Mouse (Mus musculus): ENCODE measurements at regions not wholly inside any gene's neighbourhood (a gene's known extent, or its start where the extent isn't known, plus 50 kb on each side); places are given as distances from the start of the nearest gene placed in this dataset.

DNA sequence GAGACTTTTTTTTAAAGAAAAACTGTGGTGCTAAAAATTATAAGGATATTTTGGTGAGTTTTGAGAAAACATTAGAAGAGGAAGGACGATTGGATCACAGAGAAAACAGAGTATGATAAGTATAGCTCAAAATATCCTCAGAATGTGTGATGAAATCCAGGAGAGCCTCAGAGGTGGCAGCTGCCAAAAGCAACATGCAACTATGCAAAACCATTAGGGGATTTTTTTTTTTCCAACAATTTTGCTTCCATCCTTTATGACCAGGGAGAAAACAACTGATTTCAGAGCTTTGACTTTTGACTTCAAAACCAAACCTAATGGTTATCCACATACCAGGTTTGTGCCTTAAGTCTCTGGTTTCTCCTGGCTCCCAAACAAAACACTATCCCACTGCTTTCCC, 267.4 kb upstream of the Erbb4 start:
- no peak for DNase-seq

DNA sequence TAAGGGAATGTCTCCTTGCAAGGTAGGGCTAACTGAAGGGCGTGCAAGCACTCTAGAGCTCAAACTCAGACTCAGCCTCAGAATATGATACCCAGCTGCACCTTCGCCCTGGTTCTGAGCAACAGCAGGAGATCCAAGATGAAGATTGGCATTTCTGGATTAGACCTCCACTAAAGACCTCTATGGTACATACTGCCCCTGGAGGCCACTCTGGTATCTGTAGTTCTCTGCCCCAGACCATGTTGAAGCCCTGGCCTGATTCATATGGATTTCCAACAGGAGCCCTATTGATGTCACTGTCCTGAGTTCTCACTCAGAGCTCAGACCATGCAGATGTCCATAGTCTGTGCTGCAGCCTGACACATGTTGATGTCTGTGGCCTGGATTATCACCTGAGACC, 262.2 kb upstream of the Erbb4 start:
- no peak for DNase-seq

DNA sequence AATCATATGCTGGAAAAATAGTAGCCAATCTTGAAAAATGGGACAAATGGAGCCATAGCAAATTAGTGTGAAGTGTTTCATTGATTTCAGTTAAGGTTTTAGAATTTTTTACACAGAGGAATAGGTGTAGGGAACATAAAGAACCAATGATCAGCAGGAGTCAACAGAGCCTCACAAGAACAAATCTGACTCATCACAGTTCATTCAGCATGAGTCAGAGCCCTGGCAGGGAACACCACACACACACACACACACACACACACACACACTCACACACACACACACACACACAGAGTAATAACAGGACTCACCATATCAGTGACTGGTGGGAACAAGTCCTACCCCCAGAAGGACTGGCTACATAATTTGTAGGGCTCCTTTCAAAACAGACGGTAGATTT, 259.7 kb upstream of the Erbb4 start:
- no peak for DNase-seq

DNA sequence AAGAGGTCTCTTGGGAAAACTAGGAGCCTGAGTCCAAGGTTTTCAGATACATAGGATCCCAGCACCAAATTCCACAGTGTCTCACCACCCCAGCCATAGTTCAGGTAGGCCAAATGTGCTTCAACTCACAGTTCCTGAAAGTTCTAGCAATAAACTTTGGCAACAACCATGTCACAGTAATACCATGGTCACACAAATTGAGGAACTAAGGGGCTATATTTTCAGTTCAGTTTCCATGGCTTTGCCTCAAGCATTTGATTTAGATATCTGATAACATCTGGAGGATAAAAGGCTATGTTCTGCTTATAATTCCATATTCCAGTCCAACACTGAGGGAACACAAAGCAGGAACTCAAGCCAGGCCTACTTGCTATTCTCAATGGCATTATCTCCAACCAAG, 256.2 kb upstream of the Erbb4 start:
- DNase-seq, result no peak

DNA sequence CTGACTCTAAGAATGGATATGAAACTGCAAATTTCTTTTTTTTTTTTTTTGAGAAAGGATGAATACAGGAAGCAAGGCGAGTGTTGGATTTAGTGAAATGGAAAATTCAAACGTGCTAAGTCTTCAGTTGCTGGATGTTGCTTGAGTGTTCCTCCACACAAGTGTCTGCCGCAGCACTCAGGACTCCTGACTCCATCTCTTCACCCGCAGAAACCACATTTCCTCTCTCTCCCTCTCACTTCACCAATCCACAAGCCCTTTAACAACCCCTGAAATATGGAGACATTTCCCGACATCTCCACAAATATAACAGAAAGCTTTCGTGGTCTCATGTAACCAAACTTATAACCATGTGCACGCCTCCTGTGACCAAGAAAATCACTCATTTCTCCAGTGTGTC, 249.7 kb upstream of the Erbb4 start:
- no peak for DNase-seq

DNA sequence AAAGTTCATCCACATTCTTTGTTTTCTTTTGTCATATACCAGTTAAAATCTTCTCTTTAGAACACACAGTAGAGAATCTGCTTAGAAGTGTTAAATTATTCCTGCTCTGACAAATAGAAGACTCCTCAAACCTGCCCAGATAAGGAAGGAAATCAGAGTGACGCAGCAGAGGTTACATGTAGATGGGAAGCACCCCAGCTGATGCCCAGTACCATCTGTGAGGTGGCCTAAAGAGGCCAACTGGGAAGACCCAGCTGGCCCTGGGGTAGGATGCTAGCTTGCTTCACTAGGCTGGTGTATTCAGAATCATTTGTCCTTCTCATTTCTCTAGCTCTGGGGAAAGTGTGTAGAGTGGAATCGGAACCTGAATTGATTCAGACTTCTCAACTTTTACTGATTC, 242.6 kb upstream of the Erbb4 start:
- no peak for DNase-seq

DNA sequence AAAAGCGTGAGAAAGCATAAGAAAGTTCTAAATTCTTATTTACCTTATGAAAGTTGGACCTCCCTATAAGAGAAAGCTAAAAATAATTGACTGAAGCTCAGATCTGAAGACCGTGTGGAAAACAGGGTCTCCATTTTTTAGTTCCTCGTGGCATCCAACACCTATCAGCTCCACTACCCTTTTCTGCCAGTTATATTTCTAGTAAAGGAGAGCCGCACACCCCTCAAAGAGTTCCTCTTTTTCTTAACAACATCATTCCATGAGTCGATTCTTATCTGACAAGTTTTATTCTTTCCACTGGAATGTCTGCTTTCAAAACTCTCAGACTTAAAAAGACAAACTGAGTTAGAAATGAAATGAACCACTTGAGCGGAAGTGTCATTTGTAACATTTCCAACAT, 242.0 kb upstream of the Erbb4 start:
- no peak for DNase-seq

DNA sequence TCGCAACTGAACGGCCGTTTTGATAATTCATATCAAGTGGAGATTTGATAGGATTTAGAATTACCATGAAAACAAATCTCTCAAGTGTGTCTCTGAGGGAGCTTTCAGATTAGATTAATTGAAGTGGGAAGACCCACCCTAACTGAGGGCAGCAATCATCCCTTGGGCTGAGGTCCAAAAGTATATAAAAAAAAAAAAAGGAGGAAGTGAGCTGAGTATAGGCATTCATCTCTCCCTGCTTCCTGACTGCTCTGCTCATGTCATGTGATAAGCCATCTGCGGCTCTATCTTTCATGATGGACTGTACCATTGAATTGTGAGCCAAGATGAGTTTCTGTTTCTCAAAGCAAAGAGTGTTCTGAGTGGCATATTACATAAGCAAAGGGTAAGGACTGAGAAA, 234.2 kb upstream of the Erbb4 start:
- no peak for DNase-seq

DNA sequence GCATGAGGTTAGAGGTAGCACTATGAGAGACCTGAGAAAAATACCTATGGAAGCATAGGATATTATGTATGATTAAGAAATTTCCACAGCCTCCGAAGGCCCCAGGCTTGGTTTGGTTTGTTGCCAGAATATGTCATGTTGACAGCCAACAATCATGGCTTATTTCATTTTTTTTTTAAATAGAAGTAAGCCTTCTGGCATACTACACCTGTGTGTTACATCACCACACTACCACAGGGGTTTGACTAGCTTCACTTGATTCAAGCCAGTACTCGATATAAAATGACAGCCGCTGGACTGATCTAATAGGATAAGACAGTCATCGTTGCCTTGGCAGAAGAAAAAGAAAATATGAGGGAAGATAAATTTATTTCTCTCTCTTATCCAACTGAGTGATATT, 232.6 kb upstream of the Erbb4 start:
- no peak for DNase-seq

DNA sequence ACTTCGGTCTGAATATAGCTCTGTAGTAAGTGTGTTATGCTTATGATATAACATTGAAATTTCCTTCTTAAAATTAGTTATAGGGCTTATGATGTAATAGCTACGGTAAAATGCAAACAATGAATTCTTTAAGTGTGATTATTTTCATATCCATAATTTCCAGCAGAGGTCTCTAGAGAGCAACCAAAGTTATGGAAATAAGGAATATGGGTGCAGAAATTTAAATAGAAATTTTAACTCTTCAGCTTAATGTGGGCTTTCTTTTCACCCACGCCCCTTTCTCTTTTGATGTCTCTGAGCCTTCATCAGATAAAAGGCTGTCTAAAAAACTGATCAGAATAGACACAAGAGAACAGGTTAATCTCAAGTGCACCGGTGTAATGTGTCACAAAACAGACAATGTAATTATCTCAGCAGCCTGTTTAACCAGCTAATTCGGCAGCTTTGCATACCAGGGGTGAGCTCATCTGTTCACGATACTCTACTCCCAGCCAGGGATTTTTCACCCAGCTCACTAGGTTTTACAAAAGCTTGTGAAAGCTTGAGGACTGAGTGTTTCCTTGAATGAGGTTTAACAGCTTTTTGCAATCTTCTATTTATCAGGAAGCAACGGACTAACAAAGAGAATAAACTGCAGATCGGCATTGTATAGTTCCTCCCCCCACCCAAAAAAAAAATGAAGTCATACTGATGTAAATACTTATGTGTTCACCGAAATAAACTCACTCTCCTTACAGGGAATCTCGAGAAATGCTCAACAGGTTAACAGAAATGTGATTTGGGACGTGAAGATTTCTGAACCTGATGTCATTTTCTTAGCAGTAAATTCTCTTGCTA, 223.8 kb upstream of the Erbb4 start:
- DNase-seq, result no peak

DNA sequence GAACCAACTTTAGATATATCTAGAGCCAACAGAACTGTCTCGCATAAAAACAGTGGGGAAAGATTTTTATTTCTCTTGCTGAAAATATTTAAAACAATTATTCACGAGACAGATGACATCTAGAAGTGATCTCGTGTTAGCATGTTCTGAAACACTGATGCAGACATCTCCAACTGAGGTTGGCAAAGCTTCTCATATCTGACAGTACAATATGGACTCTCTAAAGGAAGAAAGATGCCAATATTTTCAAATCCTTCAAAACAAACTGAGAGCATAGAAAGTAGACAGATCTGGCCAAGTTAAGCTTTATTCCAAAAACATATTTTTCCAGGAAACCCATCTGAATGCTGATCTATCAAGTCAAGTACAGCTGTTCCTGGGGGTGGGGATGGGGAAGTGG, 221.5 kb upstream of the Erbb4 start:
- no peak for DNase-seq

DNA sequence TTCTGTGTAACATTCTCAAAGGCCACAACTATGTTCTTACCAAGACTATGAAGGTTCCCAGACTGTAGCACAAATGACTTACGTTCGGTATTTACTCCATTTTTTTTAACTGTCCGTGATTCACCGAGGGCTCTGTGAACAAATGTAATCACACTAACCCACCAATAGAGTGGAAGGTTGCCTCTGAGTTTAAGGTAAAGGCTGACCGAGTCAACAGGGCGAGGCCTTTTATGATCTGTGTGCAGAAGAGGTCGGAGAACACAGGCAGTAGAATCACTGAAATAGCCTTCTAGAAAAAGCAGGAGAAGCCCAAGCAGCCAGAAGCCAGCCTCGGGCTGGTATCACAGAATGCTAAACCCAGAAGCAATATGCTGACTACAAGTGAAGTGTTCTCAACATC, 218.9 kb upstream of the Erbb4 start:
- no peak for DNase-seq

DNA sequence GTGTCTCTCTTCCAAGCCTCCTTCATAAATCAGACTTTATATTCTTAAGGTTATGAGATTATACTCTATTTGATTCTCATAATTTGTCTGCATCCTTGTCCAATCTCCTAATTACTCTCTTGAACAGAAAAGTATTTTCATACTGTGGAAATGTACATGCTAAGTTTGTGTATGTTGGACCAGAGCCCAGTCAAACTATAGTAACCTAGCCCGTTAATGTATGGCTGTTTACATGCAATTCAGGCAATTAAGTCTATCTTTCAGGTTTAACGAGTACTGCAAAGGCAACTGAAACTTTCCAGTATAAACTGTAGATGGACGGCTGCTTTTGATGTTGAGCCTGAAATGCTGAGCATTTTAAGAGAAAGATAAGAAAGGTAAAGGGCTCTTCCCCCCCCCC, 211.7 kb upstream of the Erbb4 start:
- DNase-seq, result no peak

DNA sequence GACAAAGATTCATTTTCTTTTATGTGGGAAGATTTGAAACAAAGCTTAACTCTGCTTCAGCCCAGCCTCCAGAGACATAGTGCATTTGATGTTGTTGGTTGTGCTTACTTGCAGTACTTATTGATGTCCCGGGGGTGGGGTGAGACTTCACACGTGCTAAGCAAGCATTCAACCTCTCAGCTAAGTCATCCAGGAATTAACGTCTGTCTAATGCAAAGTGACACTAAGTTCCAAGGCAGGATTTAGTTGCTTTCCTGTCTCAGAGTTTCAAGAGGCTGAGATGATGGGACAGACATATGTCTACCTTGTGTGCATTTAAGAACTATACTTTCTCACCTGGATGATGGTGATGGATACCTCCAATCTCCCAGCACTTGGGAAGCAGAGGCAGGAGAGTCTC, 189.0 kb upstream of the Erbb4 start:
- no peak for DNase-seq

DNA sequence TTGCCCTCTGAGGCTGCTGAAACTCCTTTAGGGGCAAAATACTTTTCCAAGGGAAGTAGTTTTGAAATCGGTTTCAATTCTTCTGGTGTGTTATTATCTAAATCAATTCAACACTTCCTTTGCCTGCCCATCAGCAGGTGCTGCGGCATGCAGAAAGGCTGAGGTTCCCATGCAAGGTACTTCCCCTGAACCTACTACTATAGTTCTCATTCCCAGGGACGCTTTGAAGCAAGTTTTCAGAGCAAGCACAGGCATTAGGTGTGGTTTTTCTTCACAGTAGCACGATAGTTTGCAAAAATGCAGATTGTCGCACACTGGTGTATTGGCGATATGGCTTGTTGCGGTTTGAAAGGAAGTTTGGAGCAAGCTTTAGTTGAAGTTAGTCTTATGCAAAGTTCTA, 183.5 kb upstream of the Erbb4 start:
- DNase-seq, result no peak

DNA sequence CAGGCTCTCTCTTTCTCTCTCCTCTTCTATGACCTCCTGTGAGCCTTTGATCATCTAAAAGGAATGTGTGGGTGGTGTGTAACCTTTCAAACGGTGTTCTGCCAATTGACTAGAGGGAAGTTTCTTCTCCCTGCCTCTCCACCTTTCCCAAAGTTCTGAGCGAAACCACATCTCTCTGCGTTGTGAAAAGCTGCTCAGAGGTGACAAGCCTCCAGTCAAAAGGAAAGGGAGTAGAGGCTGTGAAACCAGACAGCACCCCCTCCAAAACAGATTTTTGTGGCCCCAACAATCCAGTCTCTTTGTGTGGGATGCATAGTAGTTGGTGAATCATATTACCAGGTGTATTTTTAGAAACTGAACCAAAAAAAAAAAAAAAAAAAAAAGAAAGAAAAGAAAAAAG, 178.5 kb upstream of the Erbb4 start:
- DNase-seq, result no peak

DNA sequence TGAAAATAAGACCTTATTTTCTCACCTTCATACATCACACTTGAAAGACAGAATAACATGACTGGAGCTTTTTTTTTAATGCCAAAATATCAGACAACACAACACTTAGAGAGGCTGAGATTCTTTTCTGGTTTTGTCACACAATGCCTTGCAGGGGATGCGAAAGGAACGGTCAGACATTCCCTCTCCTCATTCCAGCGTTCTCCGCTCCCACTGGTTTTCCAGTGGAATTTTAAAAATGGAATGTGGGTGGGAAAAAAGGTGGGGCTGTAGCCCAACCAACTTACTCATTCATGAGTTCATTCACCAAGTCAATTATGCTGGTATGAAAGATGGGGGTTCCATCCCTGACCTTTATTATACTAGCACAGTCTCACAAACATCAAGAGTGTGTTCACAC, 169.6 kb upstream of the Erbb4 start:
- no peak for DNase-seq

DNA sequence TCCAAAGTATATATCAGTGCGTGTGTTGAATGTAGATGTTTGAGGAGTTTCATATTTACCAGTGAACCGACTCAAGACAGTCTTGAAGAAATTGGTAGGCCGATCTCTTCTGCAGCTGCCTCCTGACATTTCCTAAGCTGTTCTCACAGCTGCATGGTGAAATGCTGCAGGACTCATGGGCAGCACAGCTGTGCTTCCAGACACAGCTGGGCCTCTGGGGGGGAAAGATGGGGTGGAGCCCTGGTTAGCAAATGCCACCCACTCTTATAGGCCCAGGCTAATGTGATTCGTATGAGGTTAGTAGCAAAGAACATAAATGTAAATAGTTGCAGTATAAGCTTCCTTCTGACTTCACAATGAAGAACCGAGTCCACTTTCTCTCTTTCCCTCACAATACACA, 139.8 kb upstream of the Erbb4 start:
- no peak for DNase-seq

DNA sequence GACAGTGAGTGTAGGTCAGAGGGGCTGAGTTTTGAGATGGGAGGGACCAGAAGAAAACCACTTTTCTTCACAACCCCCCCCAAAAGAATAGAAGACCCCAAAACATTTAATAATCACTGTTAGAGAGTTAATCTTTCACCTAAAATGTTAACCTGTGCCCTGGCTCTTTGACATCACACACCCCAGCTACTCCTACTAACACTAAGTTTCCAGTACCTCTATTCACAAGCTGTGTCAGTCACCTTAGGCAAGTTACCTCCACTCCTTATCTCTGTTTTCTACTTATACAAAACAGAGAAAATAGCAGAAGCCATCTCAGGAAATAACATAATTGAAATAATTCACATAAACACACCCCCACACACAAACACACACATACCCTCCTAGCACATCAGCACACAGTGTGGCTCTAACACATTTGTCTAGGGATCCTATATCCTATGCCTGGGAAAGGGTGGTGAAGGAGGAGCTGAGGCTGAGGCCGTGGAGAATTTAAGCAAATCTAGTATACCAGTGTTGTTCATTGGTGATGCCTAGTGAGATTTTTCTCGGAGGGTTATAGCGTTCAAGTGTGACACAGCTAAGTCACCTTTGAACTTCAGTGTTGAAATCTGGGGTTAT, 134.5 kb upstream of the Erbb4 start:
- DNase-seq, result no peak

DNA sequence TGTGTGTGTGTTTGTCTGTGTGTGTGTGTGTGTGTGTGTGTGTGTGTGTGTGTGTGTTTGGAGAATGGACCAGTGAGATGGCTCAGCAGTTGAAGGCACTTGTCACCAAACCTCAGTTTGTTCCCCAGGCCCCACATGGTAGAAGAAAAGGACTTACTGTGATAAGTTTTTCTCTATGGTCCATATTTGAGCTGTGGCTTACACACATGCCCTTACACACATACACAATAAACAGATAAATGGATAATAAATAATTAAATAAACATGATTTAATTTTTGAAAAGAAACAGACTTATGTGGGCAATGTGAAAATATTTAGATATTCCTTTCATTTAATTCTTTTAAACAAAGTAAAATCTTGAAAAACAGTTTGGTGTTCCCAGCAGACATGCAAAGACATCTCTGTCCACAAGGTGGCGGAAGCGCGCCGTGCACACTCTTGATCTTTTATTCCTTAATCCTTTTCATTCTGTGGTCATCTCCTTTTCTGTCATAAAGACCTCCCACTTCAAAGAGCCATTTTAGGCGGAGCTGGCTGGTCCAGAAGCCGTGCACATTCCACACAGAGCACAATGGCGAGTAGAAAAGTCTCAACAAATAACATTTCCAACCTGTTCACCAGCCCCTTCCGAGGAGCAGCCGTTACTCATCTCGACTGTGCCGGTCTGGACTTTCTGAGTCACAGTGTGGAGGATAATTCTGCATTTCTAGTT, 133.8 kb upstream of the Erbb4 start:
- DNase-seq, result peak in 1 of 2 experiments; percentile 5

DNA sequence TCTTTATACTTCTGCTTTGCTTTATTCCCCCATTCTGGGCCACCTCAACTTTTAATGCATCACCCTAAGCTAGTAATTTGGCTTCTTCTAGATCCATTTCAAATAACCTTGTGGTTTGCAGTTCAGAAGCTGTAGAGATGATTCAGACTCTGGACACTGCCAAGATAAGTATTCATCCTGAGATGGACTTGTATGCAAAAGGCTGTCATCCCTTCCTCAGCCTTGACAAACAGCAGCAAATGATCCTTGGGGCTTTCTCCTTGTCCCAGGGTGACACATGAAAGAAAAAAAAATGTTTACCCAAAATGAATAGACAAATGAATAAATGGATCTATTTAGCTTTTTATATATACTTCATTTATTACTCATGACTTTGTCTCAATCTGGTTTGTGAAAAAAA, 120.0 kb upstream of the Erbb4 start:
- DNase-seq, result no peak

DNA sequence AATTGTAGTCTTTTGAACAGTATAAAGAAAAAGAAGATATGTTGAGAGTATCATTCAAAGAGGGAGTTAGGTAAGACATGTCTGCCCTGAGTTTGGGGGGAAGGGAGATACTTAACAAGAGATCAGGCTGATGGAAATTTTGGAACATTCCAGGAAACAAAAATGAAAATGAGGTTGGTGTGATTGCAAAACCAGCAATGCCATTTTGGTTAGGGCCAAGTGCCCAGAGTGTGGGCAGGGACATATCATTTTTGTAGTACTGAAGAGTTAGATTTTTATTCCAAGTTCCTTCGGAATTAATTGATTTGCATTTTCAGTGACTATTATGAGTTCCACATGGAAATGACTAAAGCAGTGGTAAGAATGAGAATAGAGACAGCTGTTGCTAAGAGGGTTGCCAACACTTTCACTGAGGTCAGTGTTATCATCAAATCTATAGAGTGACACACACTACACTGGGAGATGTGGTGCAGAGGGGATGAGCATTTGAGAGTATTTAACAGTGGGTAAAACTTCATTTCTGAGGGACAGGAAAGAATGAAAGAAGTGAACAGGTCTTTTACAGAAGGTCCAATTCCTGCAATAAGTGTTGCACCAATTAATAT, 105.1 kb upstream of the Erbb4 start:
- DNase-seq, result no peak

DNA sequence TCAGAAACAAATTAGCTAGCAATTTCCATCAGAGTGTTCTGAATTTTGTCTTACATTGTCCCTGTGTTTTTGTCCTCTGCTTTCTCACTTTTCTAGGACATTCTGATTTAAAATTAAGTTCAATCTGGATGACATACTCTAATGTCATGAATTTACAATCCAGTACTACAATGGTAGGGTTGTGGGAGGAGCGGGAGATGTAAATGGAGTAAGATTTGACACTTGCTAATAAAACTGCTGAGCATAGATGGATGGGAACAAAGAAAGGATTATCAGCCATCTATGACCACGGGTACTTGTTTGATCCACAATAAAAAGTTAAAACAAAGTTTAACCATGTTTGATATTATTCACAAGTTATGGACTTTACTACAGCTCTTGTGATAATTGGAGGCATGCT, 94.9 kb upstream of the Erbb4 start:
- no peak for DNase-seq

DNA sequence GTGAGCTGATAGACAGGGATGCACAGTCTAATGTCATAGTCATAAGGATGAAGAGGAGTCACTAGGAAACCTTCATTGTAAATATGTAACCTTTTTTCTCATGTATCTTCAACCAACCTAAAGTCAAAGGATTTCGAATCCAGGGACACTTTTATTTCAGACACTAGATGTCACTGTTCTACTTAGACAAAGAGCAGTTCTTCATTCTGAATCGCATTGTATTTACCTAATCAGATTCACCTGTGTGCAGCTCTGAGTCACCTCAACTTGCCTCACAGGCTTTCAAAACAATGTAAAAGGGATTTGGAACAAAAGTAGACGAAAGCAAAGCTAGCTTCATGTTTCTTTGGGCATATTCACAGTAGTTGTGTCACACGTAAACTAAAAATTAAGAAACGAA, 57.3 kb upstream of the Erbb4 start:
- DNase-seq, result no peak
